Mouse (Mus musculus) spleen, postnatal 36 days (tissue): ENCODE measurements at regions not wholly inside any gene's neighbourhood (a gene's known extent, or its start where the extent isn't known, plus 50 kb on each side); places are given as distances from the start of the nearest gene placed in this dataset.

Experiments
- DNase-seq, 2 experiments: peaks; one replicate each; pipeline ENCODE4 v3.0.0; 2022; ENCODE audit warnings: low spot score in 2 of 2, mixed read lengths in 1 of 2

- DNase-seq: no peak
Measured at GRCm38 (mm10) chr2:137715891-137716290, 540.5 kb upstream of the Btbd3 start.

GRCm38 (mm10) chr2:137706528-137706988 lies 549.8 kb upstream of the Btbd3 start:
- DNase-seq: no peak

DNA sequence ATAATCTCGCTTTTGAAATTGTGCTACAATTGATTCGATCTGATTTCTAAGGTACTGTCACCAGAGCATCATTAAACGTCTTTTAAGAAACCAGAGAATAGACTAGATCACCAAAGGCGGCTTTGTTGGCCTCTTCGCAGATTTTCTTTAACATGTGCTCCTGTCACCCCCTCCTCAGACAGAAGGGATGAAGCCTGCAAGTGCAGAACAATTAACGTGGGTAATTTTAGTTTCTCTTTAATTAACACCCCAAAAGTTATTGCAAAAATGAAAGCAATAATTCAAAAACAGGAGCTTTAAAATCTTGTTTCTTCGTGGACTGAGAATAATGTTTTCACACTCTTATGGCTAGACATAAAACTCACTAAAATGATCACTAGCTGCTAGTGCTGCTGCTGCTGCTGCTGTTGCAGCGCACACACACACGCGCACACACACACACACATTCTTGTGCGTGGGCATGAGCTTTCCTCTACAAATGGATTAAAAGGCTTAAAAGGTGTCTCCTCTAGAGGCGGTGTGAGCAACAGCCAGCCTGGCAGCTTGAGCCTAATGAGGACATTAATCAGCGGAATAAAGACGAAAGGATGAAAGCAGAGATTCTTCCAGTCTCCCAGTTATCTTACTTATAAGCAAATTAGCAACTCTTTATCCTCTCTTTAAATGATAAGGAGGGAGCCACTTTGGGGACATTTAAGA lies 550.5 kb upstream of the Btbd3 start:
- DNase-seq: no peak

GRCm38 (mm10) chr2:137704948-137705723 lies 551.2 kb upstream of the Btbd3 start:
- no peak for DNase-seq

GRCm38 (mm10) chr2:137704565-137704947 lies 551.8 kb upstream of the Btbd3 start:
- no peak for DNase-seq

DNA sequence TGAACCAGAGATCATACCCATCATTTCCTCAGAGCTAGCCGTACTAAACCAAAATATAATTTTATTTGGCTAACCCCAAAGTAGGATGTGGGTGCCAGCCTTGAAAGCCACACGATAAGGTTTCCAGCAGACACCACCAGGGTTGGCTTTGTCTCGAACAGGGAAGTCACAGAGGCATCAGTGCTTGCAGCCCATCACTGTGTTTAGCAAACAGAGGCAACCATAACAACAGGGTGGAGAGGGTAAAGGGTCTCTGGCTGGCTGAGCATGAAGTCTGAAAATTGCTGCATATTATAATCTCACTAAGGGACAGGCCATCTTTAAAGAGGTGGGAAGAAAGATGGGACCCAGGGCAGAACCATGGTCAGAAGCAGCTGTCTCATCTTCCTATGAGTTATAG lies 552.3 kb upstream of the Btbd3 start:
- no peak for DNase-seq

DNA sequence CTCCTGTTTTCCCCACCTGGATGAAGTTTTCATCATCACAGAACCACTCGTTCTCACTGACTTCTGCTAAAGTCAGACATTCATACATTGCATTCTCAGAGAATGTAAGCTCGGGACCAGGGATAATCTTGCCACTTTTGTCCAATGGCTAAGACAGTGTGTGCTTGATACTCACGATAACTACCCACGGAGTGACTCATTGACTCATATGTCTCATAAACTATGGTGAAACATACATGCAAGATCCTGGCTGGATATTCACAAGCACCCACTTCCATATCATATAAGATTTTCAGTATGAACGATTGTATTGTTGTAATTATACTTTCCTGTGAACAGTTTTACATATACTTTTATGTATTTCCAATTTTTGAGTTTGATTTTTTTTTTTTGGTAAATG lies 560.5 kb upstream of the Btbd3 start:
- no peak for DNase-seq

- DNase-seq: no peak
Measured at GRCm38 (mm10) chr2:137694020-137694419, 562.3 kb upstream of the Btbd3 start.

- DNase-seq: no peak
Measured at GRCm38 (mm10) chr2:137687208-137687607, 569.2 kb upstream of the Btbd3 start.

DNA sequence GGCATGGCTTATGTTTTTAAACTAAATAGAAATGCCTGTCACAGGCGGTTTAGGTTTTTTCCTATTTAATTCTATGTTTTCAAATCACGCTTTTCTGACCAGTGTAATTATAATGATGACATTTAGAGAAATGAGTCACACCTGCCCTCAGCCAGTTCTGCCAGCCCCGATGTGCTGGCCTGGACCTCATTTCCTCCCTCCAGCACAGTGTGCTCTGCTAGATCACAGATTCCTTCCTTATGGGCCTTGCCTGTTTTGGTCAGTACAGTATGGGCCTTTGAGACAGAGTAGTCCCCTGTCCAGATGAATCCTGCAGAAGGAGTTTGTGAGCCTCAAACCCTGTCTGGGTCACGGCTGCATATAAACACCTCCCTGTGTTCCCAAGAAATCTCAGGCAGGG lies 569.6 kb upstream of the Btbd3 start:
- no peak for DNase-seq

DNA sequence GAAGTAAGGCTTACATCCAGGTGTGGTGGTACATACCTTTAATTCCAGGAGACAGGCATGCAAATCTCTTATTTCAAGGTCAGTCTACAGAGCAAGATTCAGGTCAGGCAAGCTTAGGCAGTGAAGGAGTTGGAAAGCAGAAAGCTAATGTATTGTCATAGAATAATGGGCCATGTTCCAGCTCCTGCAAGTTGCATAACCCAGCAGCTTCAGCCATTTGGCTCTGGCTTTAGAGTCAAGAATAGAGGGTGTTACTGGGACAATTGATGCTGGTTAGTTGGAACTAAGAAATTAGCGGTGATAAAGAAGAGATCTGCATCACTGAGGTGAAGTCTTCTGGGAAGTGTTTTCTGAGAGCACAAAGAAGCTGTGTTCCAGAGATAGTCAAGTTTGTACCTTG lies 565.3 kb upstream of the Jag1 start:
- DNase-seq: no peak

GRCm38 (mm10) chr2:137663171-137663570 lies 546.7 kb upstream of the Jag1 start:
- no peak for DNase-seq

GRCm38 (mm10) chr2:137662216-137662615 lies 545.8 kb upstream of the Jag1 start:
- no peak for DNase-seq

GRCm38 (mm10) chr2:137660449-137660848 lies 544.0 kb upstream of the Jag1 start:
- DNase-seq: no peak

DNA sequence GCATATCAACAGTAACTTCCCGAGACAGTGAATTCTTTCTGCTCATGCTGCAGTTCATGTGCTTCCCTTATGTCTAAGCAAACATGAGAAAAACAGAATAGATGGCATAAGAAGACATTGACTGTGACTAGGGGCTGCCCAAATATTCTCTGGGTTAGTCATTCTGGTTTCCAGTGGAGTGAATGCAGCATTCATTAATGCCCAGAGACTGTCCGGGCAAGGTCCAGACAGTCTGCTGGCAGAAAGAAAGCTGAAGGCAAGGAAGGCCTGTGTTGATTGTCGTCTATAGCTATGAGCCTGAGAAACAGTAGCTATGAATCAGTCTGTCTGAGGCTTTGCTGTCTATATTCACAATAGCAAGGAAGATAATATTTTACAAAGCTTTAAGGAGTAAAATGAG lies 537.9 kb upstream of the Jag1 start:
- DNase-seq: no peak

GRCm38 (mm10) chr2:137644160-137644559 lies 527.7 kb upstream of the Jag1 start:
- DNase-seq: no peak

DNA sequence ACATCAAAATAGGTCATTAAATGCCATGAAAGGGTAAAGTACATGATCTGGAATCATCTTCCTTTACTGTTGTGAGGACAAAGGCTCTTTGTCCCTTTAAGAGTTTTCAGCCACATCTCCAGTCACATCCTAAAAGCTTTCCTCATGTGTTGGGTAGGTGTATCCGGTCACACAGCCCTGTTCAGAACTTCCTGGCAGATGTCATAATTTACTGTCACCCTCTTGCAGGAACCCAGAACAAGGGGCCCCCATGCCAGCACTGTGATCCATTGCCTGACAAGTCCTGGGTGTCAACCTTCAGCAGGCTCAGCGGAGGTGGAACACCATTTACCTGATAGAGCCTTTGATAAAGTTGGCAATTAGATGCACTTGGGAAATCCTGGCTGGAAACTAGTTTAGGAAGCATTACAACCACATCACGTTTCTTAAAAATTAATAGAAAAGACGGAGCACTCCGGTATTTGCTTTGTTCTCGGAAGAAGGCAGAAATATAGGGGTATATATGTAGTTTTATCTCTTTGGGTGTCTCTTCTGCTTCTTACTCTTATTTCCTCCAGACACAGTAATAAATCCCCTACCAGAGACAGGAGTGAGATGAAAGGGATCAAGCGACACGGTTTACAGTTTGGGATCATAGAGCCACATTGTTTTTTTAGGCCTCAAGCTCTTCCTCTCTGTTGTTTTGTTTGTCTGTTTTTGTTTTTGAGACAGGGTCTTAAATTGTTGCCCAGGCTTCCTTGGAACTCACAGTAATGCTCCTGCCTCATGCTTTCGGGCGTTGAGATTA lies 527.0 kb upstream of the Jag1 start:
- no peak for DNase-seq

GRCm38 (mm10) chr2:137635019-137635621 lies 518.7 kb upstream of the Jag1 start:
- DNase-seq: no peak

GRCm38 (mm10) chr2:137616637-137617036 lies 500.2 kb upstream of the Jag1 start:
- no peak for DNase-seq

- no peak for DNase-seq
Measured at GRCm38 (mm10) chr2:137613791-137614190, 497.3 kb upstream of the Jag1 start.

- DNase-seq: no peak
Measured at GRCm38 (mm10) chr2:137608506-137608905, 492.1 kb upstream of the Jag1 start.

GRCm38 (mm10) chr2:137598136-137598535 lies 481.7 kb upstream of the Jag1 start:
- DNase-seq: no peak
